Mouse (Mus musculus) spleen, adult 10 weeks (tissue): ENCODE measurements around the gene Ttll6. TPM values are rescaled to one million over a fixed set of nuclear protein-coding genes. Genes with fewer than 3 reads are reported as not detected.

Experiments
- polyA plus RNA-seq: library from polyadenylated mRNA; stranded (reverse); fragments of 350-450 nt; fragmentation: Illumina TruSeq; extraction: RNeasy Lipid Tissue Mini Kit (QIAGEN cat#74804); gene quantifications from one replicate; pipeline ENCODE4 v1.2.3, GENCODE M21; 2015; ENCODE audit warnings: low replicate concordance; ENCODE audit not compliant: insufficient read depth

Ttll6 gene
- polyA plus RNA-seq: not detected

DNA sequence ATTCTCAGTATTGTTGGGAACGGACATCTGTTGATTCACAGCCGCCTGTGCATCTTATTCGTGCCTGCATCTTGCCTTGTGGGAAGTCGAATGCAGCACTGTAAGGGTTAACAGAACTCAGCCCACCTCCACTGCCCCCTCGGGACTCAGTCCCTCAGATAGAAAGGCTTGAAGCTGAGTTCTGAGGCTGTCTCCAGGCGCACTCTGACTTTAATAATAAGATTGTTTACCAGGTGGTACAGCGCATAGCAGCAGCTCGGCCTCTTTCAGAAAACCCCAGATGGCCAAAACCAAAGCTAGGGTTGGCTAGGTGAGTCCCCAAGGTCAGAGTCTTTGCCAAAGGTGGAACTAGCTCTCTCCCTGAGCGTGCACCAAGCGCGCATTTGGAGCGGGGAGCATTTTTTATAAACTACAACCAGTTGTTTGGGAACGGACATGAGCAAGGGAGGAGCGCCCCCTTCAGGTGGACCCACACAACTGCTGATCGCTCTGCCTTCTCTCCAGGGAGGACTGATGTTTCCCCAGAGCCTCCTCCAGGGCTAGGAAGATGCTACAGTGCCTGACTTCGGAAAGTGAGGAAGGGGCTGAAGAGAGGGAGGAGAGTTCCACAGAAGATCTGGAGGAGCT, at the start of gene Ttll6:
Gene Ttll6 (plus strand): TSS at position 548 of the 627 bp plus-strand sequence.

DNA sequence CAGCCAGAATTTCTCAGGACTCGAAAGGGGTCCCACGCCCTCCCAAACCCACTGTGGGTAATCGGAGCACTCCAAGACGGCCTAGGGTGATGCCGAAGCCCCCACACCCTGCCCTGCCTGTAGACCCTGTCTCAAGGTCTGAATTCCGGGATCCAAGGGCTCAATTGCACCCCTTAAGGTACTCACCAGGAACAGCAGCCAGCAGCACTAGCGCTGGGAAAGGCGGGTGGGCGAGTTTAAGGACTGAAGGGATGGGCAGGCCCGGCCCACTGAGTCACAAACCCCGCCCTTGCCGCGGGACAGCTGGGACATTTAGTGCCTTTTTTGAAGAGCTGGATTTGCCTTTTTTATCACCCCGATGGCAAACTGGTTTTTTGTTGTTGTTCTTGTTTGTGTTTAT, 21.8 kb upstream of the Ttll6 start, which contains the start of gene Calcoco2:
Gene Calcoco2 (minus strand): TSS at position 214 of the 400 bp plus-strand sequence.

GRCm38 (mm10) chr11:96193521-96194400, 60.2 kb downstream of the Ttll6 start, which contains the start of gene Hoxb13:
Gene Hoxb13 (plus strand): TSS chr11:96194316.

Other genes with a start within 250 kb of the Ttll6 start
- gene B4galnt2, start 218.9 kb upstream of the Ttll6 start, polyA plus RNA-seq: 0.62 TPM
- not detected for gene Igf2bp1, start 127.8 kb upstream of the Ttll6 start, polyA plus RNA-seq
- not detected for gene Gip, start 109.2 kb upstream of the Ttll6 start, polyA plus RNA-seq
- 81.8 TPM for gene Snf8, start 98.9 kb upstream of the Ttll6 start, polyA plus RNA-seq
- gene Ube2z, start 68.4 kb upstream of the Ttll6 start, polyA plus RNA-seq: 56.3 TPM
- gene Atp5g1, start 58.1 kb upstream of the Ttll6 start, polyA plus RNA-seq: 55.6 TPM
- gene Calcoco2, start 21.8 kb upstream of the Ttll6 start, polyA plus RNA-seq: not detected
- not detected for gene Hoxb13, start 60.5 kb downstream of the Ttll6 start, polyA plus RNA-seq
- gene Hoxb9, start 137.7 kb downstream of the Ttll6 start, polyA plus RNA-seq: 0.79 TPM
- 0.17 TPM for gene Hoxb8, start 148.1 kb downstream of the Ttll6 start, polyA plus RNA-seq
- 1.9 TPM for gene Hoxb7, start 152.8 kb downstream of the Ttll6 start, polyA plus RNA-seq
- gene Hoxb6, start 158.7 kb downstream of the Ttll6 start, polyA plus RNA-seq: 0.43 TPM
- gene Hoxb5, start 169.6 kb downstream of the Ttll6 start, polyA plus RNA-seq: 0.37 TPM
- gene Hoxb4, start 184.5 kb downstream of the Ttll6 start, polyA plus RNA-seq: 3.3 TPM
- gene Hoxb3, start 189.5 kb downstream of the Ttll6 start, polyA plus RNA-seq: 1.9 TPM
- gene Hoxb2, start 216.7 kb downstream of the Ttll6 start, polyA plus RNA-seq: 0.69 TPM
- gene Hoxb1, start 232.0 kb downstream of the Ttll6 start, polyA plus RNA-seq: not detected